Mouse (Mus musculus): ENCODE data around the gene Timm29.
A peak's percentile ranks its signal among the peaks of the same experiment; 100 is the strongest.

The Timm29 gene

DNA sequence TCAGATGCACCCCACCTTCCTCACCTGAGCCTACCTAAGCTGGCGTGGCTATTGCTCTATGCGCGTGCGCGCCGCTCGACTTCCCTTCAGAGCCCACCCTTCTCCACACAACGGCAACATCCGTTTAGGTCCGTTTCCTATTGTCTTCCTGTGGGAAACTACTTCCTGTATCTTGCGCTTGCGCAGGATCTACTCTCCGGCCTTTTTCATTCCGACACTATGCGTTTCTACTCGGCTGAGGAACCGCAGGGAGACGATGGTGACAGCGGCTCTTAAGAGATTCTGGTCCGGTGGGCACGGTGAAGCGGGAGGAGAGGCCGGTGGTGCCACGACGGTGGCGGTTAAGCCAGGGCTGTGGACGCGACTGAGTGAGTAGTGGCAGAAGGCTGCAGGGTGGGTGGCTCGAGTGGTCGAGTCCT is at the start of gene Timm29, which contains the start of gene Yipf2:
Timm29 (plus strand) TSS at position 20 of the 419 bp plus-strand sequence.
Yipf2 (minus strand) TSS at position 126 of the 419 bp plus-strand sequence.
- DNase-seq (ENCODE audit: low spot score), result peak; percentile 95

DNA sequence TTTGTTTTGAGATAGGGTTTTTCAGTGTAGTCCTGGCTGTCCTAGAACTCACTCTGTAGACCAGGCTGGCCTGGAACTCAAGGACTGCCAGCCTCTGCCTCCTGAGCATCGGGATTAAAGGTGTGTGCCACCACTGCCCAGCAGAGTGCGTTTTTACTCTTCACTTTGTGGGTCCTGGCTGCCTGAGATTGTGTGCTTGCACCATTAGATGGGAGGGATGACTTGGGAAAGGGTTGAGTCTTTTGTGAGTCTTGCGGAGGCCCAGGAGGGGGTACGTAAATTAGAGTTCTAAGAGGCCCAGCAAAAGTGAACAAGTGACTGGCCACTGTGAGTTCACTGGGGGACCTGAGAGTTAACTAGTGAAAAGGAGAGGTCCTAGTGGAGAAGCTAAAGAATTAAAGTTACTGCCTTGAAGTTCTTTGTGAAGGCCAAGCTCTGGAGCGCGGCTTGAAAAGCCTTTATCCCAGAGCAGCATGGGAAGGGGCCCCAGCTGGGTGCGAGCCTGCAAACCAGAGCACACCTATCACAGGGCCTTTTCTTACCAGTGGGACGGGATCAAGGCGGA is 47.1 kb upstream of the Timm29 start:
- DNase-seq (ENCODE audit: low spot score), result no peak

DNA sequence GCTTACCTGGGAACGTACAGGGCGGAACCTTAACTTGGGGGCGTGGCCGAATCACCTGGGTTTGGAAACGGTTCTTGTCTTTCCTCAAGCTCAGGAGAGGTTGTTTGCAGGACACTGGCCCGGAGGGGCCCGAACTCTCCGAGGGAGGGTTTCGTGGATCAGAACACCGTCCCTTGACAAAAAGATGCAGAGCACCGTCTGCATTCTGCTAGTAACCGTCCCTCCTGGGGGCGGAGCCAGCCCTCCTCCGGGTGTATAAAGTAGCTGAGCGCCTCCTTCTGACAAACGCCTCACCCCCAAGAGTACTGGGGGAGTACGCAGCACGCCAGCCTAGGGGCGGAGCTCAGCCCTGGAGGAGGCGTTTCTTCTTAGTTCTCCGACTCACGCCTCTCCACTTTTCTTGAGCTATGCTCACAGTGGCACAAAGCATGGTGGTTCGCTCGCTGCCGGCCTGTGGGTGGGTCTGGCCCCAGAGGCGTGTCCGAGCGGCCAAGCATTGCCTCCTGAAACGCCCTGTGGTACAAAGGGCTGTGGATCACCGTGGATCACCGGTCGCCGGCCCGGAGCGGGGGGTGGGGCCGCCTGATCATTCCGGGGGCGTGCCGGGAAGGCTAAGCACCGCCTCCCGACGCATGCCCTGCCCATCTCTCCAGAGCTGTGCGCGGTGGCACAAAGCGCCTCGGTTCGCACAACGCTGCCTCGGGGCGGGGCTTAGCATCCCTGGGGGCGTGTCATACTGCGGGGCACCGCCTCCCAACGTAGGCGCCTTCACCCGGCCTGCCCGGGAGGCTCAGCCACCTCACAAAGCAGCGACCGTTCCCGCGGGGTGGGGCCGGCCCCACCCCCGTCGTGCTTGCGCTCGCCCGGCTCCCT is 46.4 kb upstream of the Timm29 start:
- DNase-seq (ENCODE audit: low spot score), result peak; percentile 99

DNA sequence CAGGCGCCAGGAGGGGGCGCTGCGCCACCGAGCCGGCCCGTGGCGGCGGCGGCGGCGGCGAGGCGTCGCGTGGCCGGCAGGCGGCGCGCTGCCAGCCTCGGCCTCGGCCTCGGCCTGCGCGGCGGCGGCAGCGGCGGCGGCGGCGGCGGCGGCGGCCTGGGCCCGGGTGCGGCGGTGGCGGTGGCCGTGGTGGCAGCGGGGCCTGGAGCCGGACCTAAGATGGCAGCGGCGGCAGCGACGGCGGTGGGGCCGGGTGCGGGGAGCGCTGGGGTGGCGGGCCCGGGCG is 45.8 kb upstream of the Timm29 start, which contains the start of gene Carm1:
Carm1 (plus strand) TSS at position 106 of the 286 bp plus-strand sequence.
- no peak for DNase-seq (ENCODE audit: low spot score)

GRCm38 (mm10) chr9:21547075-21547941 is 45.2 kb upstream of the Timm29 start:
- peak; percentile 47 for DNase-seq (ENCODE audit: low spot score)

DNA sequence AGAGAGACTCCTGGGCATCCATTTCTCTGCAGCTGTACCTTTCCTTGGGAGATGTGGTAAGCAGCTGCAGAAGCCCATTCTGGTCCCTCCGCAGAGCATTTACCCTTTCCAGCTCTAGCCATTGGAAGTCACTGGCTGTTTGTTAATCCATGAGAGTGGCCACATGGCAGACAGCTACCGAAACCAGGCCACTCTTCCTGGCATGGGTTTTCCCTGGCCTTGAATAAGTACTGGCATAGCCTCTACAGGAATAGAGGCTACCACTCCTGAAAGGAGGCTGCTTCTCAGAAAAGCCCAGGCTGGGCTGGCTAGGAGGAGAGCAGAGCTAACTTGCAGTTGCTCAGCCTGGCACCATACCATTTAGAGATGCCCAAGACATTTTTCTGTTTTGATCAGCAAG is 41.5 kb upstream of the Timm29 start:
- DNase-seq (ENCODE audit: low spot score), result no peak

DNA sequence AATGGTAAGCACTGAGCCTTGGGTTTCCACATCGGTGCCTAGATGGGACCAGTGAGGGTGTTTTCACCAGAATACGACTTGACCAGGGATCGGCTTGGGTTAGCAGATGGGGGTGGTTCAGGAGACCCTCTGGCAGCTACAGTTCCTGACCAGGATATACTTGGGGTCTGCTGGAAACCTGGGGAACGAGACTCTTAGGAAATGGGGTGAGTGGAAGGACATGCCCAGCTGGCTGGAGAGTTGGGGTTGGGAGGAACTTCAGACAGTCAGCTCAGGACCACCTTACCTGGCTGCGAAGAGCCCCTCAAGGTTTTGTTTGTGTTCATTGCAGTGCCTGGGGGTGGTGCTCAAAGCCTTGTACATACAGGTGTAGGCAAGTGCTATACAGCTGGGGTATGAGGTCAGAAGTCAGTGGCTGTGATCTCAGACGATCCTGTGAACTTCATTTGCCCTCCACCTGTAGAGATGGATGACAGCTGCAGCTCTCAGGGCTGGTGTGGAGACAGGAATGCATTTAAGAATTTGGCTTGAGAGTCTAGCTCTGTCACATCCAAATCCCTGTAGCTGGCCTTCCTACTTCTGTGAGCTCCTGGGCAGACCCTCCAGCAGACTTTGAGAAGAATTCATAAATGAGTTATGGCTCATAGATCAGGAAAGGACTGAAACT is 38.8 kb upstream of the Timm29 start:
- DNase-seq (ENCODE audit: low spot score), result no peak

GRCm38 (mm10) chr9:21555198-21555742 is 37.3 kb upstream of the Timm29 start:
- DNase-seq (ENCODE audit: low spot score), result no peak

DNA sequence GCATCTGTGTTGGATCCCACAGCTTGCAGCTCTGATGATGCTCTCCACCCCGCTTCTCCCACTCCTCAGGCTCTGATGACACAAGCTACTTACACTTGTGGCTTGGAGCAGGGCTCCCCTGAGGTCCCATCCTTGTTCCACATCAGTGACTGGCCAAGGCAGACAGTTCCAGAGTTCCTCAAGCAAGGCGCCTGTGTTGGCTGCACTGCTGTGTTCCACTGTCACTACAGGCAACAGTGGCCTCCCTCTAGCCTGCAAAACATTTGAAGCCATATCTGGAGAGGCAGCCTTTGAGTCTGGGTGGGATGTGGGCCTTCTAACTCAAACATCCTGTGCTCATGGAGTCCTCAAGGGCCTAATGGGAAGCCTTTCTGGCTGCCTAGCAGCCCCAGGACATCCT is 35.5 kb upstream of the Timm29 start:
- peak; percentile 4 for DNase-seq (ENCODE audit: low spot score)

GRCm38 (mm10) chr9:21557556-21557955 is 35.0 kb upstream of the Timm29 start:
- no peak for DNase-seq (ENCODE audit: low spot score)

- no peak for DNase-seq (ENCODE audit: low spot score)
Measured at GRCm38 (mm10) chr9:21558366-21558765, 34.2 kb upstream of the Timm29 start.

- no peak for DNase-seq (ENCODE audit: low spot score)
Measured at GRCm38 (mm10) chr9:21559151-21559550, 33.4 kb upstream of the Timm29 start.

DNA sequence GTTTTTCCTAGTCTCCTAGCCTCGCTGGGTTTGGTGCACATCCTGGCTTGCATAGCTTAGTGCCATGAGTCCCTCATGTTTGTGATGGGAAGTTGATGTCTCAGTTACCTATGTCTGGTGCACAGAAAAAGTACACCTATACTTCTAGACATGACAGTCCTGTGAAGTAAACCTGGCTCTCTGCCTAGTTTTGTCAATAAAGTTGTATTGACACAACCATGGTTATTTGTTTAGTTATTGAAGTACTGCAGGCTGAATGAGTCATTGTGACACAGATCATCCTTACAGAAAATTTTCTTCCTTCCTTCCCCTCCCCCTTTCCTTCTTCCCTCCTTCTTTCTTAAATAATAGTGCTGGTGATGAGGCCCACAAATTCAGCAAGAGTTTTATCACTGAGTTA is 28.1 kb upstream of the Timm29 start:
- DNase-seq (ENCODE audit: low spot score), result peak; percentile 12

DNA sequence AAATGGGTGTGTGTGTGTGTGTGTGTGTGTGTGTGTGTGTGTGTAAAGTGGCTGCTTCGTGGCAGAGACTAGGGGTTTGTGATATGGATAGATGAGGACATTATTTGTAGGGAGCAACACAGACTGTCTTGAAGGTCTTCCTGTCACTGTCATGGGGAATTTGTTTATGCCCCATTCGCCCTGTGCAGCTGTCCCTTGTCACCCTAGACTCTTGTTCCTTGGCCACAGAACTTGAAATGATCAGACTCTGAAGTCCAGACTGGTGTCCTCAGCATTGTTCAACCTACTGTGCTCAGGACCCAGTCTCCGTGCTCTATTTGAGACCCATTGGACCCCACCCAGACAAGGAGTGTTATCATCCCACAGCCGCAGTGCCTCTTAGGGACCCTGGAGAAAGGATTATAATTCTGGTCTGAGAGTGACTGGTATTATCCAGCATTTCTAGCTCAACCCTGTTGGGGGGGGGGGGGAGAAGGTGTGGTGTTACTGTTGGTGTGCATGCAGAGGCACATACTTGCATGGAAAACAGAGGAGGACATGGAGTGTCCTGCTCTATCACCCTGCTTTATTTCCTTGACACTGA is 27.4 kb upstream of the Timm29 start:
- DNase-seq (ENCODE audit: low spot score), result no peak

GRCm38 (mm10) chr9:21566538-21566937 is 26.0 kb upstream of the Timm29 start:
- DNase-seq (ENCODE audit: low spot score), result no peak

DNA sequence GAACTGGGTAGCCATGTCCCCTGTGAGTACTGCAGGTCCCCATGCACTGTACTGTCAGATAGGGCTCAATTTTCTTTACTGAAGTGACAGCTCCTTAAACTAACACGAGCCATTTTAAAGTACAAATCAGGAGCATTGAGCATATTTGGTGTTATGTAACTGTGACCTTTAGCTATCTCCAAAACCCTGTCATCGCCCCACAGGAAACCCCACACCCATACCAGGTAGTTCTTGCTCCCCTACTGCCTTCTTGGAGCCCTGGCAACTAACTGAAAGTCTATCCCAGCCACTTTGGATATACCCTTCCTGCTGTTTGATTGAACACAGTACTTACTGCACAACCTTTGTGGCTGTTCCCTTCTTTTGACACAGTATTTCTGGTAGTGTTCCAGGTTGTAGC is 25.5 kb upstream of the Timm29 start:
- DNase-seq (ENCODE audit: low spot score), result no peak

- no peak for DNase-seq (ENCODE audit: low spot score)
Measured at GRCm38 (mm10) chr9:21568657-21569255, 23.8 kb upstream of the Timm29 start.

- no peak for DNase-seq (ENCODE audit: low spot score)
Measured at GRCm38 (mm10) chr9:21574012-21574801, 18.3 kb upstream of the Timm29 start.

GRCm38 (mm10) chr9:21575253-21575652 is 17.3 kb upstream of the Timm29 start:
- DNase-seq (ENCODE audit: low spot score), result no peak

- DNase-seq (ENCODE audit: low spot score), result no peak
Measured at GRCm38 (mm10) chr9:21576286-21576685, 16.2 kb upstream of the Timm29 start.
